Mouse (Mus musculus) limb, embryonic 15.5 days (tissue): ENCODE measurements at regions not wholly inside any gene's neighbourhood (a gene's known extent, or its start where the extent isn't known, plus 50 kb on each side); places are given as distances from the start of the nearest gene placed in this dataset.
A peak's percentile ranks its signal among the peaks of the same experiment; 100 is the strongest.

Experiments
- ATAC-seq: fragments of 200-750 bp; cut with Nextera tagmentation; 2 replicates; pipeline ENCODE4 v1.8.0; 2017; ENCODE audit warnings: low read depth, moderate TSS enrichment; ENCODE audit not compliant: insufficient number of reproducible peaks, low FRiP score, low TSS enrichment
- H3K27ac ChIP-seq: fragments of 300-500 bp; sonication (generic); 2 replicates; pipeline ENCODE4 v1.5.1; 2015; ENCODE audit warnings: moderate library complexity, mild to moderate bottlenecking, inconsistent platforms
- H3K27me3 ChIP-seq: fragments of 300-500 bp; sonication (generic); 2 replicates; pipeline ENCODE4 v1.6.1; 2015; ENCODE audit warnings: inconsistent platforms
- H3K36me3 ChIP-seq: fragments of 300-500 bp; sonication (generic); 2 replicates; pipeline ENCODE4 v1.6.1; 2015; ENCODE audit warnings: inconsistent platforms
- H3K4me1 ChIP-seq: fragments of 300-500 bp; sonication (generic); 2 replicates; pipeline ENCODE4 v1.6.1; 2015; ENCODE audit warnings: inconsistent platforms
- H3K4me2 ChIP-seq: fragments of 300-500 bp; sonication (generic); 2 replicates; pipeline ENCODE4 v1.6.1; 2015; ENCODE audit warnings: mild to moderate bottlenecking, inconsistent platforms
- H3K4me3 ChIP-seq: fragments of 300-500 bp; sonication (generic); 2 replicates; pipeline ENCODE4 v1.5.1; 2015; ENCODE audit warnings: mild to moderate bottlenecking, inconsistent platforms
- H3K9ac ChIP-seq: fragments of 300-500 bp; sonication (generic); 2 replicates; pipeline ENCODE4 v1.6.1; 2015; ENCODE audit warnings: inconsistent platforms
- H3K9me3 ChIP-seq: fragments of 300-500 bp; sonication (generic); 2 replicates; pipeline ENCODE4 v1.6.1; 2016; ENCODE audit warnings: inconsistent platforms
- WGBS: fragments of 180-500 bp; shearing (Covaris S2); methylation state at CpG from one replicate; pipeline ENCODE4 v1.1.7; 2015; 5-methylcytosine and 5-hydroxymethylcytosine counted together

DNA sequence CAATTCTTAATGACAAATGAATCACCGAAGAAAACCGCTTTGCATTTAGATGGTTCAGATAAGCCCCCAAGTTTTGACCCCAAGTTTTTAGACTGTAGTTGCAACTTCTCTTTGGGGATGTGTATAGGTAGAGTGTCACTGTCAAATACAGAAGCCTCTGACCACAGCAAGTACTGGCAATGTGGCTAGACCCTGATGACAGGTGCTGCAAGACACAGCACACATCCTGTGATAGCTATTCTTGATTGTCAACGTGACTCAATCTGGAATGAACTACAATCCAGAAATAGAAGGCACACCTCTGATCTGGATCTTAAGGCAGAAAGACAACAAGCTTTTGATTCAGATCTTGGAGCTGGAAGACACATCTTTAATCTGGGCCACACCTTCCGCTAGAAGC is 207.3 kb upstream of the Pfn2 start:
- Histone ChIP-seq H3K4me1 (no peaks in the 10 kb centered on the region), H3K27me3 (no peaks in the 10 kb centered on the region), H3K9me3 (no peaks in the 10 kb centered on the region), H3K36me3 (no peaks in the 10 kb centered on the region), H3K27ac (no peak overlapping the region), H3K4me3 (no peak overlapping the region), H3K9ac (no peak overlapping the region), H3K4me2 (no peak overlapping the region)
- ATAC-seq, result no peak
- 90% methylated on average over 4 of the region's 4 CpGs for WGBS

DNA sequence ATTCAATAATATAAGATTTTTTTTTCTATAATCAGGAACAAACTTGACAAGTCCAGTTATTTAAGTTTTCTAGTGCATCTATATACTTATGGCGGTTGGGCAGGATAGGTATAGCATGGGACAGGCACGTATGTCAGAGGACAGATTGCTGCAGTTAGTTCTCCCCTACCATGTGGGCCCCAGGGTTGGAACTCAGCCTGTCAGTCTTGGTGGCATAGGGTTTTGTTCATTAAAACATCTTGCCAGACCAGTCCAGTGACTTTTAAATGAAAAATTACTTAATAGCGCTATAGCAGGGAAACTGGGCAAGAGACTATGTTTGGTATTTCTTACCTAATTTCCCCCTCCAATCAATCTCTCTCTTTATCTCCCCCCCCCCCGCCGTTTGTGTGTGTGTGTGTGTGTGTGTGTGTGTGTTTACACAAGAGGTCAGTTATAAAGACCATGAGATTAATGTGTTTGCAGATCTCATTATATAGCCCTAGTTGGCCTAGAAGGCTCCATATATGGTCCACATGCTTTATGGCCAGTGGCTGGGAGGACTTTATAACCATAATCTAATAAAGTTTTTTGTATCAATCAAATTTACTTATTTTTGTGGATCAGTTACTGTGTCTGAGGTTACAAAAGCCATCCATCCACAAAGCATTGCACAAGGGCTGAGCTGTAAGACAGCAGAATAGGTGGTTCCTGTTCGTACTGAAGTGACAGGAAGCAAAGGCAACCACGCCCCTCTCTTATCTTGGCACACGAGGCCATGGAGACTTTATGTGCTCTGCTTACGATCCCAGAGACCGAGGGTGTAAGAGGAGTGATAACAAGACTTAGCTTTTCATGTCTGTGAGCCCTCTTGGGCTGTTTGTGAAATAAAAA is 208.5 kb upstream of the Pfn2 start:
- Histone ChIP-seq H3K4me1 (no peaks in the 10 kb centered on the region), H3K27ac (no peak overlapping the region), H3K36me3 (no peaks in the 10 kb centered on the region), H3K27me3 (no peaks in the 10 kb centered on the region), H3K9ac (no peak overlapping the region), H3K4me2 (no peak overlapping the region), H3K9me3 (no peaks in the 10 kb centered on the region), H3K4me3 (no peak overlapping the region)
- ATAC-seq, result no peak
- WGBS, result 54% methylated on average over 10 of the region's 10 CpGs

DNA sequence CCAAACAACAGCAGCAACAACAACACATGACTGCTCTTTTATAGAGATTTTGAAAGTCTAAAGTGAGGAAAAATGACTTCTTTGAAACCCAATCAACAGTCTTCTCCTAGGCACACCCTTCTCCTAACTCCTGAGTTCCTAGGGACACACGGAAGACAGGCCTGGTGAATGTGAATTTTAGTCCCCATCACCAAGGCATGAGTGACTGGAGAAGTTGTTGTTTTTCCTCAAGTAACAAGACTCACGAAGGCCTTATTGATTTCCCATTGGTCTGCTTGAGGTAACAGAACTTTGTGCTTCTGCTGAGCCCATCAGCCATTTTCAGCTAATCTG is 209.2 kb upstream of the Pfn2 start:
- no peak overlapping the region for H3K4me2 ChIP-seq
- H3K36me3 ChIP-seq, result no peaks in the 10 kb centered on the region
- no peak overlapping the region for H3K4me3 ChIP-seq
- no peak for ATAC-seq
- H3K27me3 ChIP-seq, result no peaks in the 10 kb centered on the region
- no peak overlapping the region for H3K27ac ChIP-seq
- no peaks in the 10 kb centered on the region for H3K9me3 ChIP-seq
- no peaks in the 10 kb centered on the region for H3K4me1 ChIP-seq
- WGBS, result 84% methylated on average over 2 of the region's 2 CpGs
- no peak overlapping the region for H3K9ac ChIP-seq

DNA sequence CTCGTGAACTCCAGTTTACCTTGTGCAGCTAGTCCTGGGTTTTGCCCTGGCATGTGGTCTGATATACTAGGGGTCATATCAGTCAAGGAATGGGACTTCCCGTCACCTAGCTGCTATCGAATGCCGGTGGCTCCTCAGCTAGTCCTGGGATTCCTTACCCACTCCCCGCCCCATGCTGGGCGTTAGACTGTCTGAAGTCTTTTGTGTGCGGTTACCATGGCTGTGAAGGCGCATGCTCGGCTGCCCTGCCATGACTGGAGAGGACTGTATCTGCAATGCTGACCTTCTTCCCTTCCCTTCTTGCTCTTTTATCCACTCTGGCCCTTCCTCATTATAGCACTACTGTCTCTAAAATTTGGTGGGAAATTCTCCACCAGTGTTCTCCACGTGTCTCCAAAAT is 210.3 kb upstream of the Pfn2 start:
- Histone ChIP-seq H3K27me3 (no peaks in the 10 kb centered on the region), H3K9me3 (no peaks in the 10 kb centered on the region), H3K36me3 (no peaks in the 10 kb centered on the region), H3K27ac (no peak overlapping the region), H3K9ac (no peak overlapping the region), H3K4me1 (no peaks in the 10 kb centered on the region), H3K4me3 (no peak overlapping the region), H3K4me2 (no peak overlapping the region)
- no peak for ATAC-seq
- 68% methylated on average over 10 of the region's 10 CpGs for WGBS

DNA sequence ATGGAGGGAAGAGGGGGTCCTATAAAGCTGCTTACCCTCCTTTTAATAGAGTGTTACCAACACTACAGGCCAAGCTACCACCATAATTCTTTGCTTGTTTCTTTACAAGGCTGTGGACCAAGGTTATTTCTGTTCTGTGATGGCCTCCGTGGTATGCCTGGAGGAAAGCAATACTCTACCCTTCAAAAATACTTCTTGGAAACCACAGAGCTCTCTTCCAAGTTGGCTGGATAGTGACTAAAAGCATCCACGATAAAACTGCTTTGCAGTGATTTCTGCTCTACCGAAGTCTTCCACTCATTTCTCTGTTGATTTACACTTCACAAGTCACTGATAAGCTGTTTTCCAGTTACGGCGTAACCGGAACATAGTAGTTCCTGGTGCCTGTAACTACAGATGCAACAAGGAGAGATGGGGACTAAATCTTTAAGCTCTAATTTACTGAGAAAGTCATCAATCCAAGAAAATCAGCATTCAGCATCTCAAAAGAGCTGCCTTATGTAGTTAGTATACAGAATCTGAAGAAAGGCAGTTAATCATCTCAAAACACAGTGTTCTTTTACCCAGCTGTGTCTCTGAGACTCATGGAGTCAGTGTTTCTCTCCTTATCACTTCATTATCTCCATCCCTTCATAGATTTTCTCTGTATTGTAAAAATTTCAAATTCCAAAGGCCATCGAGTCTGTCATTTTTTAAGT is 216.1 kb upstream of the Pfn2 start:
- Histone ChIP-seq H3K9me3 (no peaks in the 10 kb centered on the region), H3K9ac (no peak overlapping the region), H3K4me2 (no peak overlapping the region), H3K27ac (no peak overlapping the region), H3K36me3 (no peaks in the 10 kb centered on the region), H3K27me3 (no peaks in the 10 kb centered on the region), H3K4me1 (no peaks in the 10 kb centered on the region), H3K4me3 (no peak overlapping the region)
- ATAC-seq, result no peak
- WGBS, result 81% methylated on average over 7 of the region's 7 CpGs

DNA sequence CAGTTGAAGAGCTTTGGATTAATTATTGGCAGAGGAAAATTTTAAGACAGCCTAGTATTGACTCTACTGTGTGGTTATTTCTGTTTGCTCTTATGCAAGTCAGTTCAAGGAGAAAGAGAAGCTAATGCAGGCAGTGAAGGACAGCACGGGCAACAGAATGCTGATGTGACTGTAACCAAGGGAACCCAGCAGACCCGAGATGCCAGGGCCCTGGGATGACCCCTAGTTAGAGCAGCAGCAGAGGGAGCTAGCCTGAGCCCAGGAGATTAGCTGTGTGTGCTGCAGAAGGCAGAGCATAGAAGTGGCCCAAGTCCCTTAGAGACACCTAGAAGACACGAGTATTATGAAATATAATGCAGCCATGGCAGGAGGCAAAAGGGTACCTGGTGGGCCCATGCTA is 223.7 kb upstream of the Pfn2 start:
- Histone ChIP-seq H3K9me3 (no peaks in the 10 kb centered on the region), H3K9ac (no peak overlapping the region), H3K27me3 (no peaks in the 10 kb centered on the region), H3K4me1 (no peaks in the 10 kb centered on the region), H3K27ac (no peak overlapping the region), H3K4me3 (no peak overlapping the region), H3K36me3 (no peaks in the 10 kb centered on the region), H3K4me2 (no peak overlapping the region)
- 46% methylated on average over 3 of the region's 3 CpGs for WGBS
- no peak for ATAC-seq

DNA sequence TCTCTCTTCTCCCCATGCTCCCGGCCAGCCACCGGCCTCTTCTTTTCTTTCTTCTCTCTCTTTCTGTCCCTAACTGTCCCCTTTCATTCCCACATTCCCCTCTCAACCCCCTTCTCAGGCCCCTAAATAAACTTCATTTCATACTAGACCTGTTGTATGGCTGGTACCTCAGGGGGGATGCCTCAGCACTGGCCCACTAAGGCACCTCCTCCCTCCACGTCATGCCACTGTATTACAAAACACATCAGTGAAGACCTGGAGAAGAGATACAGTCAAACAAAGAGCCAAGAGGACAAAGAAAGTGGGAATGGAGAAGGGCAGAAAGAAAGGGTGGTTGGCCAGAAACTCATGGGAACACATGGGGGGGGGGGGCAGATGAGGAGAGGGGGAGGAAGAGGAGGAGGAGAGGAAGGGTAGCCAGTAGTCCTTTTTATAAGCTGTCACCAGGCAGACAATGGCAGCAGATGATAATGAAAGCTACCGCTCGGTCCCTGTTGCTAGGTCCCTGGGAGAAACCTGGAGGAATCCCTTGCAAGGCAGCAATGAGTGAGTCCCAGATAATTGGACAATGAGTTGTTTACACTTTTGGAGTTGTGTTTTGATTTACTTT is 224.5 kb upstream of the Pfn2 start:
- H3K9me3 ChIP-seq, result no peaks in the 10 kb centered on the region
- no peaks in the 10 kb centered on the region for H3K4me1 ChIP-seq
- H3K27ac ChIP-seq, result no peak overlapping the region
- H3K36me3 ChIP-seq, result no peaks in the 10 kb centered on the region
- 84% methylated on average over 5 of the region's 5 CpGs for WGBS
- H3K27me3 ChIP-seq, result no peaks in the 10 kb centered on the region
- no peak overlapping the region for H3K9ac ChIP-seq
- no peak for ATAC-seq
- no peak overlapping the region for H3K4me2 ChIP-seq
- H3K4me3 ChIP-seq, result no peak overlapping the region

DNA sequence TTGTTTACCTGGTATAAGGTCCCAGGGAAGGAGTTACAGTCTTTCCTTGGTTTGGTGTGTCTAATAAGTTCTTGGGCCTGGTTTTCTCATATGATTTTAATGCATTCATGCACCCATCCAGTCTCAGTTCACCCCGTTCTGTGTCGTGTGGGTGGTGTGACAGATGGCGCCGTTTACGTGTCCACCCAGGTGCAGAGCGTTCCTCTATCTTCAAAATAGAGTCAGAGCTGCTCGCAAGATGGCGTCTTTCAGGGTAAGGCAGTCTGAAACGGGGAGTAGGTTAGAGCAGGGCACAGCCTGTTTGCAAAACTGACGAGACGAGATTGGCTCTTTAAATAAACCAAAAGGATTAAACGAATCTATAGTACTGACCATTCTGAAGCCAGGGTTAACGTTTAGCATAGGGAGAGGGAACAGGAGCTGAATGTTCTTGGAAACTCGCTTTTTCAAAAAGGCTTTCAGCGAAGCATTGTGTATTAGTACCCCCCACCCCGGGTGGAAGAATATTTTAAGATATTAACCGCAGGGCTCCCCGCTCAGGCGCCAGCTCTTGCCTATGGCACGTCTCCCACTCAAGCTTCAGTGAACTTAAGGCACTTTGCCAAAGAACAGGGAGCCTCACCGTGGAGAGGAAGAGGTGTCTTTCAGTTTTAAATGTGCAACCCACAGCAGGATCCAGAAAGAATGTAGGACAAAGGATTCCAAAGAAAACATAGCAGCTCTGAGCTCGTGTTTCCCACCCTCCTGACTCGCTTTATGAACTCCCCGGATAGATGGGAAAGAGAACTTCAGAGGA is 241.7 kb upstream of the Pfn2 start:
- 77% methylated on average over 24 of the region's 24 CpGs for WGBS
- no peaks in the 10 kb centered on the region for H3K36me3 ChIP-seq
- H3K9ac ChIP-seq, result no peak overlapping the region
- no peak overlapping the region for H3K4me3 ChIP-seq
- no peaks in the 10 kb centered on the region for H3K9me3 ChIP-seq
- no peaks in the 10 kb centered on the region for H3K4me1 ChIP-seq
- H3K27me3 ChIP-seq, result no peaks in the 10 kb centered on the region
- ATAC-seq, result no peak
- H3K4me2 ChIP-seq, result no peak overlapping the region
- H3K27ac ChIP-seq, result peak overlapping the region; percentile 18; the same call in 1 of the 2 replicates

DNA sequence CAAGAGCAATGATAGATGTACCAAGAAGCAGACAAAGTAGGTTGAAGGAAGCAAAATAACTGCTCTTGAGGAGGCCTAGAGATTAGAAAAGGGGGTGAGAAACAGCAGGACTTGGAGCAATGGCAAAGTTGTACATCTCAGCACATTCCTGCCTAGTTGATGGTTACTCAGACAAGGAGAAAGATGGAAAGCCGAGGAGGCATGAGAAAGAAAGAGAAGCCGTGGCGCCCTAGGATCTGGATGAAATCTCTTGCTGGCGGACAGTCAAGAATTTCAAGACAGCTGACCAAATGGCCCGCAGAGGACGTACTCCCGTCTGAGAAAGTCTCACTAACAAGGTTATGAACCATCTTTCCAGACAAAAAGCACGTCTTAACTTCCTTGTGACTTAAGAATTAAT is 242.5 kb upstream of the Pfn2 start:
- H3K4me3 ChIP-seq, result no peak overlapping the region
- no peaks in the 10 kb centered on the region for H3K4me1 ChIP-seq
- H3K9me3 ChIP-seq, result no peaks in the 10 kb centered on the region
- no peaks in the 10 kb centered on the region for H3K27me3 ChIP-seq
- ATAC-seq, result no peak
- H3K36me3 ChIP-seq, result no peaks in the 10 kb centered on the region
- WGBS, result 68% methylated on average over 8 of the region's 8 CpGs
- H3K9ac ChIP-seq, result no peak overlapping the region
- peak overlapping the region; percentile 18; the same call in 1 of the 2 replicates for H3K27ac ChIP-seq
- no peak overlapping the region for H3K4me2 ChIP-seq

DNA sequence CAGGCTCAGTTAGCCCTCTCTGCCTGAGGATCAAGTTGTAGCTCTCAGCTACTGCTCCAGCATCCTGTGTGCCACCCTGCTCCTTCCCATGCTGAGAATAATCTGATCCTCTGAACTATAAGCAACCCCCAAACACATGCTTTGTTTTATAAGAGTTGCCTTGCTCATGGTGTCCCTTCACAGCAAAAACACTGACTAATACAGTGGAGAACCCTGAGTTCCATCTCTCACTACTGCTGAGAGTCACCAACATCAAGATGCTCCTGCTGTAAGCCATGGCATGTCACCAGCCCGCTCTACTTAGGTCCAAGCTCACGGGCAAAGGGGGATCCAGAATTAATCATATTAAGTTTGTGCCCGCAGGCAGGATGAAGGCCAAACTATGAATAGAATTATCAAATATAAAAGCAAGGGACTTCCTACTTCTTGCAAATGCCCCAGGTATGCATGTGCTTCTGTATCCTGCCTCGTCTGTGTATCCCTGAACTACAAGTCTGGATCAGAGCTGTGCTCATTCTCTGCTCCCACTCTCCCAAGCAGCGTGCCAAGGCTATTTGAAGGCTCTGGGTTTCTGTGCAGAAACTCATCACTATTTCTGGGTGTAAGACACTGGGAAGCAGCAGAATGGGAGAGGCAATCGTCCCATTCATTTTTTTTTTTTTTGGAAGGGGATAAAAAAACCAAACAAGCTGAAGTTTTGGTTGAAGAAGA is 243.7 kb upstream of the Pfn2 start:
- H3K9me3 ChIP-seq, result no peaks in the 10 kb centered on the region
- H3K4me3 ChIP-seq, result no peak overlapping the region
- H3K27me3 ChIP-seq, result no peaks in the 10 kb centered on the region
- H3K36me3 ChIP-seq, result no peaks in the 10 kb centered on the region
- ATAC-seq, result no peak
- H3K9ac ChIP-seq, result no peak overlapping the region
- H3K4me2 ChIP-seq, result no peak overlapping the region
- WGBS, result 84% methylated on average over 6 of the region's 6 CpGs
- H3K27ac ChIP-seq, result no peak overlapping the region
- no peaks in the 10 kb centered on the region for H3K4me1 ChIP-seq

DNA sequence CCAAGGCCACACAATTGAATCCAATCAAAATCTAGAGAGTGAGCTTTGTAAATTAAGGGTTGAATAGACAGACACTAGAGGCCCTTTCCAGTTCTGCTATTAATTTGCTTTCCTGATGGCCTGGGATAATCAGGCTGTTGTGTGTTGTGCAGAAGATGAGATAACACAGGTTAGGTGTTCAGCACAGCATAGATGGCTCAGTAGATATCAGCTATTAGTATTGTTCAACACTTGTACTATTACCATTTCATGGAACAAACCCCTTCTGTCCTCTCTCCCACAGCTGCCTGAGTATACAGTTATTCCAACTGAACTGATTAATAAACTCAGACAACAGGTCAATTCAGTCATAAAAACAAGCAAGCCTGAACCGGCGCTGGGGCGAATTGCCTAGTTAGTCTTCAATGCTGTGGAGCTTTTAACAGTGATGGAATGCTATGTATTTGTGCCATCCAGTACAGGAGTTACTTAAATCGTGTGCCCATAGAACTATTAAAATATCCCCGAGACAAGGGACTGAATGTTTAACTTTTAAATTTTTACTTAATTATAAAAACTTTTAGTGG is 263.1 kb upstream of the Pfn2 start:
- Histone ChIP-seq H3K4me1 (no peaks in the 10 kb centered on the region), H3K27me3 (no peaks in the 10 kb centered on the region), H3K4me2 (no peak overlapping the region), H3K9me3 (no peaks in the 10 kb centered on the region), H3K36me3 (no peaks in the 10 kb centered on the region), H3K9ac (no peak overlapping the region), H3K27ac (no peak overlapping the region), H3K4me3 (no peak overlapping the region)
- ATAC-seq, result no peak
- 54% methylated on average over 5 of the region's 5 CpGs for WGBS
